Mouse (Mus musculus) adrenal gland, postnatal 14 days (tissue): ENCODE measurements around the gene Snd1. TPM values are rescaled to one million over a fixed set of nuclear protein-coding genes. Genes with fewer than 3 reads are reported as not detected.

Experiments used
- DNase-seq: peaks from one replicate; pipeline ENCODE4 v3.0.0; 2021; ENCODE audit warnings: mixed read lengths
- total RNA-seq: library from RNA; stranded (reverse); gene quantifications from 2 replicates; pipeline ENCODE4 v1.2.3, GENCODE M21; 2021

The Snd1 gene
- total RNA-seq, 1 experiment from 2014 or later = 121 TPM

GRCm38 (mm10) chr6:28803678-28804279 lies 328.8 kb downstream of the Snd1 start:
- DNase-seq = no peak

GRCm38 (mm10) chr6:28804751-28805150 lies 329.8 kb downstream of the Snd1 start:
- DNase-seq = no peak

GRCm38 (mm10) chr6:28813057-28813456 lies 338.1 kb downstream of the Snd1 start:
- no peak for DNase-seq

- no peak for DNase-seq
These were observed 340.0 kb downstream of the Snd1 start for GRCm38 (mm10) chr6:28814895-28815294.

- no peak for DNase-seq
These were observed 342.1 kb downstream of the Snd1 start for GRCm38 (mm10) chr6:28817039-28817438.

GRCm38 (mm10) chr6:28819509-28820358 lies 344.8 kb downstream of the Snd1 start:
- no peak for DNase-seq

GRCm38 (mm10) chr6:28822296-28822695 lies 347.4 kb downstream of the Snd1 start:
- no peak for DNase-seq

- no peak for DNase-seq
These were observed 348.4 kb downstream of the Snd1 start for GRCm38 (mm10) chr6:28823375-28823774.

- DNase-seq = peak; percentile 71
These were observed 348.9 kb downstream of the Snd1 start for GRCm38 (mm10) chr6:28823802-28824201.

- DNase-seq = no peak
These were observed 351.0 kb downstream of the Snd1 start for GRCm38 (mm10) chr6:28825894-28826293.

- DNase-seq = no peak
These were observed 351.9 kb downstream of the Snd1 start for GRCm38 (mm10) chr6:28826689-28827389.

GRCm38 (mm10) chr6:28827565-28827964 lies 352.6 kb downstream of the Snd1 start:
- DNase-seq = no peak

GRCm38 (mm10) chr6:28828593-28828992 lies 353.7 kb downstream of the Snd1 start:
- DNase-seq = peak; percentile 65

- no peak for DNase-seq
These were observed 355.4 kb downstream of the Snd1 start for GRCm38 (mm10) chr6:28830306-28830705.

- DNase-seq = no peak
These were observed 356.3 kb downstream of the Snd1 start, which contains the start of gene Lrrc4 for GRCm38 (mm10) chr6:28831011-28831853. Gene Lrrc4, minus strand, starts transcription at chr6:28831747.

GRCm38 (mm10) chr6:28831854-28832750 lies 357.2 kb downstream of the Snd1 start:
- peak; percentile 63 for DNase-seq

- peak; percentile 54 for DNase-seq
These were observed 357.9 kb downstream of the Snd1 start for GRCm38 (mm10) chr6:28832751-28833291.

GRCm38 (mm10) chr6:28833380-28833822 lies 358.5 kb downstream of the Snd1 start:
- DNase-seq = peak; percentile 67

- no peak for DNase-seq
These were observed 359.1 kb downstream of the Snd1 start for GRCm38 (mm10) chr6:28834046-28834445.

GRCm38 (mm10) chr6:28836600-28836999 lies 361.7 kb downstream of the Snd1 start:
- no peak for DNase-seq

- DNase-seq = peak; percentile 64
These were observed 366.6 kb downstream of the Snd1 start for GRCm38 (mm10) chr6:28841569-28841968.
